Mouse (Mus musculus) left cerebral cortex, adult 11 months (tissue): Measurements from ENCODE around the gene Tgm5.
"Not testable (repeated sequence)": the region's sequence is repeated elsewhere in the genome, so short reads cannot be mapped to it uniquely, and the experiment has no call there.

ENCODE experiments used
- DNase-seq: peaks from one replicate; pipeline ENCODE4 v3.0.0; 2022; ENCODE audit warnings: low spot score

Gene Tgm5

DNA sequence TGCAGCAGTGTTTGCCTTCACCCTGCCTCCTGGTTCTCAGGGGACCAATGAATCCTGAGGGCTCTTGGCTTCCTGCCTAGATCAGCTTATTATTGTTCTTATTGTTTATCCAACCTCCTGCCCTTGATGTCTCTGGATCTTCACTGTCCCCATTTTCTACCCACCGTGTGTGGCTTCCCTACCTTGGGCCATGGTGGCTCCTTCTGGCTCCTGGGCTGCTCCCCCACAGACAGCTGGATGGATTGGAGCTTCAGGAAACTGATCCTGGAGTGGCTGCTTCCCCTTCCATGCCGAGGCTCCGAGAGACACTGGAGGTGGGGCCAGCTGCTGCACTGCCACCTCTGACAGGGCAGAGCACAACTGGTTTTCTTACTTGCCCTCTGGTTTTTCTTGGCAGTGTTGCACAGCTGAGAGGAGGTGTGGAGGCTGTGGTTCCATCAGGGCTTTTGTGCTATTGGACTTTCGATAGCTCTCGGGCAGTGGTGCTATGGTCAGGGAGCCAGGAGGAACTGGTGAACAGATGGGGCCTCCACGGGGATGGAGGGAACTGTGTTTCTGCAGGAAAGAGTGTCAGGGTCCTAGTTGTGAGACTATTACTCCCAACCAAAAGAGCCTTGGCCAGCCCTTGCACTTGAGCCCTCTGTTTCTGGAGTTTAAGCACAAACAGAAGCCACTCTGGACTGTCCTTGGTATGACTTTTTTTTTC lies at the start of gene Tgm5:
Gene Tgm5 (minus strand): TSS at position 362 of the 706 bp plus-strand sequence.
- DNase-seq: no peak

GRCm38 (mm10) chr2:121132822-121133221 lies 47.2 kb upstream of the Tgm5 start:
- DNase-seq: no peak

- no peak for DNase-seq
Observed at GRCm38 (mm10) chr2:121128865-121129620, 43.4 kb upstream of the Tgm5 start.

- no peak for DNase-seq
Observed at GRCm38 (mm10) chr2:121127536-121127935, 41.9 kb upstream of the Tgm5 start.

DNA sequence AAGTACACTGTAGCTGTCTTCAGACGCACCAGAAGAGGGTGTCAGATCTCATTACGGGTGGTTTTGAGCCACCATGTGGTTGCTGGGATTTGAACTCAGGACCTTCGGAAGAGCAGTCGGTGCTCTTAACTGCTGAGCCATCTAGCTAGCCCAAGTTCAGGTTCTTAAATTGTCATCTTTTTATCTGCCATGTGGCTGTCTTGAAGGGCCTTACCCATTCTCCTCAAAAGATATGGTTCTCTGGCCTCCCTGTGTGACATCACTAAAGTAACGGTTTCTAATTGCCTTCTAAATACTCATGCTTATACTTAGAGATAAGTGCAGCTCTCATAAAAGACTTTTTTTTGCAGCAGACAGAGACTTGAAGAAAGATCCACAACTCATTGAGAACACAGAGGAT lies 40.7 kb upstream of the Tgm5 start:
- DNase-seq: not testable (repeated sequence)

- no peak for DNase-seq
Observed at GRCm38 (mm10) chr2:121119260-121119659, 33.6 kb upstream of the Tgm5 start.

DNA sequence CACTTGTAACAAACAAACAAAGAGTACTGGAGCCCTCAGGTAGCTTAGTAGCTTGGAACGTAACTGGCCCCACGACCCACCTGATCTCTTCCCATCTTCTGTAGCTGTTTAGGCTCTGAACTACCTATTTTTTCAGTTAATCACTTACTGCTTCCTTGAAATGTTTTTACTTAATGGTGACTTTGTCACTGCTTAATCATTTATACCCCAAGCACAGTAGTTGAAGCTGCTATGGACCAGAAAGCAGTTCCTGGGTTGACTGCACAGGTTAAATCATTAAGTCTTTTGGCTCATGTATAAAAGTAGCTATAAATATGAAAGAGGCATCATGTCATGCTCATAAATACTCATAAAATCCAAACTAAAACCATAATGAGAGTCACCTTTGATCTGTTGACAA lies 29.8 kb upstream of the Tgm5 start:
- DNase-seq: no peak

DNA sequence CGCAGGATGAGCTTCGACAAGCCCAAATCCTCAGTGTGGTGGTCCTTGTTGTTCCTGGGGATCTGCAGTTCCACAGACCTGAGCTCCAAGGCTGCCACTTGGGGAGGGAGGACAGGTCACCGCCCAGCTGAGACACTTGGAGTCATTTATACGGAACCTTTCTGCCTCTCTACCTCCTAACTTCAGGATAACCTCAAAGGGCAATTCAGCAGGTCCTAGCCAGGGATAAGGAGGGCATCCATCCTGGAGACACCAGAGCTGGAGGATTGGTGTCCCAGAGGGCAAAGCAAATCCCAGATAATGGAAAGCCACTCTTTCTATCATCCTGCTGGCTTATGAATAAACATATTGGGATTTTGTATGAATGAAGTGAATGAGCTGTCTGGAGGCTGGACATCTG lies 24.1 kb upstream of the Tgm5 start, which contains the start of gene Tgm7:
Gene Tgm7 (minus strand): TSS at position 101 of the 400 bp plus-strand sequence.
- no peak for DNase-seq

DNA sequence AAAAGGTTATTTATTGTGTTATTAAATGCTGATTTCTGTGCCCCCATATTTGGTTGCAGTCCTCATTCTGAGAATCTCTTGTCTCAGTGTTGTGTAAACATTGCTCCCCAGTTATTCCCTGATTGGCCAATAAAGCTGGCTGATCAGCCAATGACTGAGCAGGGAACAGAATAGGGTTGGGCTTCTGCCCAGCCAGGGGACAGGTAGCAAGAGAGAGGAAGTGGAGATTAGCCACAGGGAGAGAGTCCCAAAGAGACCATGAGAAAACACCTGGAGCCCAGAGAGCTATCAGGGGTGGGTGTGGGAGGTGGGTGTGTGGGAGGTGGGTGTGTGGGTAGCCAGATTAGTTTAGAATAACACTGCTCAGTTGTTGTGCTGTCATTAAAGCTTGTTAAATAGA lies 20.3 kb upstream of the Tgm5 start:
- no peak for DNase-seq

GRCm38 (mm10) chr2:121102051-121102450 lies 16.4 kb upstream of the Tgm5 start:
- peak; percentile 46 for DNase-seq

DNA sequence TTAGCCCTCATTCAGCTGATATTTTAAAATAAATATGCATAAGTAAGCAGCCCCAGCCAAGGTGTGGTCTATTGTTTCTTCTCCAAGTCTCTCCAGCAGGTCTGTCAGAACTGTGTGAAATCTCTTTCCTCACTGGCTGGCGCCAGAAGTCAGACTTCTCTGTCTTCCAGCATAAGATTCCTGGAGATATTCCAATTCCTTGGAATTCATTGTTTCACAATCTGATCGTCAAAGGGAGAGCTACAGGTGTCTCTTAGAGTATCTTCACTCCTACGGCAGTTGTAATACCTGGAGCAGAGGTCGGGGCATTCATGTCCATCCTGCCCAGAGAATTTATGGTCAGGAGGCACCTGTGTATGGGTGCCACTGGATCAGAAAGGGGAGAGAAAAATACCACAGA lies 4.1 kb upstream of the Tgm5 start:
- no peak for DNase-seq

DNA sequence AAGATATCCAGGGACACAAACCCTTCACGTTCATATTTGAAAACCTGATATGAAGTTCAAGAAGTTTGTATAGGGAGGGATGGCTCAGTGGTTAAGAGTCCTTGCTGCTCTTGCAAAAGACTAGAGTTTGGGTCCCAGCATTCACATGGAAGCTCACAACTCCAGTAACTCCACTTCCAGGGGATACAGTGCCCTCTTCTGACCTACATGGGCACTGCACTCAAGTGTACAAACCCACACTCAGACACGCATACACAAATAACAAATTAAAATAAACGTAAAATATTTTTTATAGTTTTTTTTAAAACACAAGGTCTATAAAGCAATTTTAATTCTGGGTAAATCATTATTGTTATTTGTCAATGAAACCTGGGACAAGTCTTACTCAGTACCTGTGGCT lies 2.9 kb upstream of the Tgm5 start:
- DNase-seq: no peak

DNA sequence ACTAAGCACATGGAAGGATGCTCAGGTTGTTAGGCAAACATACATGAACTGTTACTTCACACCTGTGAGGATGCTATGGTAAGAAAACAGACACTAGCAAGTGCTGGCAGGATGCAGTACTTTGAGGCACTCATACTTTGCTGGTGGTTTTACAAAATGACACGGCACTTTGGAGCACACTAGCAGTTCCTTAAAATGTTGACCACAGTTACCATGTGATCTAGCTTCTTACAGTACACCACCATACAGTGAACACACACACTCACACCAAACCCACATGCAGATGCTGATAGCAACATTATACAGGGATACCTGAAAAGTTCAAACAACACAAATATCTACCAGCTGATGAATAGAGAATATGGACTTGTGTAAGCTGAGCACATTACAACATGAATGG lies 3.0 kb downstream of the Tgm5 start:
- no peak for DNase-seq

DNA sequence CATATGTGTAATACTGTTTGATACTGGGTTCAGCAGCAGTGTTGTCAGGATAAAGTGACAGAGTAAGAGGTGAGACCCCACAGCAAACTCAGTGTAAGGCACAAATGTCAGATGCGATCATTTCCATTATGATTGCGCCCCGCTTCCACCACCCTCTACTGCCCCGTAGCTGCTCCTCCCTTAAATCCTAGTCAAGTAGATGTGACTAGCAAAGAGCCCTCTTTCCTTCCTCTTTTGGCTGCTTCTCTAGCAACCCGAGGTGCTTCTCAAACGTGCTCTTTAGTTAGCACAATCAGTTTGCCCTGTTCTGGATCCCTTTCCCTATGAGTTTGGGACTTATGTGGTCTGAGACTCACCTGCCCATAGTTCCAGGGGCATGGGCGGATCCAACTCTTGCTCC lies 10.9 kb downstream of the Tgm5 start:
- no peak for DNase-seq

- no peak for DNase-seq
Observed at GRCm38 (mm10) chr2:121071871-121072270, 13.8 kb downstream of the Tgm5 start.

- DNase-seq: no peak
Observed at GRCm38 (mm10) chr2:121069506-121069905, 16.1 kb downstream of the Tgm5 start.

DNA sequence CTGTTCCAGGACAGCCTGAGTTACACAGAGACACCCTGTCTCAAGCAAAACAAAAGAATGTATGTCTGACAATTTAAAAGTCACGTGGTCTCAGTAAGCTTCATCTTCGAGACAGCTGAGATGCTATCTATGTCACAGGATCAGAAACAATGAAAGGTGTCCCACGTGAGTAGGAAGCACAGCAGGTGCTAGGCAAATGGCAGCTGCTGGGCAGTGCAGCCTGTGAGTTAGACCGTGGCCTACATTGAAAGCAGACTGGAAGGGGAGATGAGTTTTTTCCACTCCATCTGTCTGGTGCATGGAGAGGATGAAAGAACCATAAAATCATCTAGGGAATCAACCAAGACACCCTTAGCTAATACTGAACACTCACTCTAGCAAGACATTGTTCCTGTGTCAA lies 18.5 kb downstream of the Tgm5 start:
- DNase-seq: no peak

GRCm38 (mm10) chr2:121061315-121061714 lies 24.3 kb downstream of the Tgm5 start:
- DNase-seq: no peak

DNA sequence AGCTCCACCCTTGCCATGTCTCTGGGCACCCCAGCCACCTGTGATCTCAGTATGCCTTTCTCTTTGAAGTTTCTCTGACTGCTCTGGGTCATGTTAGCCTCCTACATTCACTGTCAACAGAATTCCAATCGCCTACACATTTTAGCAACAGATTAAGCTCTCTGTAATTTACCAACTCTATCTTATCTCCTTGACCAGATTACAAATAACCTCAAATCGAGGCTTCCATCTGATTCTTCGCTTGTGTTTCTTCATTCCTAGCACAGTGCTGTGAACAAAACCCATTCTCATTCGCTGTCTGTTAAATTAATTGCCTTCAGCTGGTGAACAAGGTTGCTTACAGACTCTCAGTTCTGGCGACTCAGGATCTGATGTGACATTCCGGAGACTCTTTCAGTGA lies 27.6 kb downstream of the Tgm5 start:
- DNase-seq: no peak

DNA sequence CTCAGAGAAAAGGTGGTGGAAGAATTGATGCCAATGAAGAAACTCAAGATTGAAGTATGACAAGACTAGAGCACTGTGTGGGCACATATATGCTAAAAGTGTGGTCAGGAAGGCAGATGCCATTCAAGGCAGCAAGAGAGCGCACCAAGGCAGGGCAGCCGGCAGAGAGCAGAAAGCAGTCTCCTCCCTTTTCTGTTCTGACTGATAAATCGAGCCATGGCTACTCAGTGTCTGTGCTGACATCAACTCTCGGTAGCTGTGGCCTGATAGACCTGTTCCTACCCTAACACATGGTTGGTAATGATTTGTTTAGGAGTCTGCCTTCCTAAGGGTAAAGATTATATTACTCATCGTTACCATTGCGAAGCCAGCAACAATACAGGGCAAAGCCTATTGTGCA lies 29.7 kb downstream of the Tgm5 start:
- DNase-seq: no peak

- no peak for DNase-seq
Observed at GRCm38 (mm10) chr2:121054060-121054459, 31.6 kb downstream of the Tgm5 start.

DNA sequence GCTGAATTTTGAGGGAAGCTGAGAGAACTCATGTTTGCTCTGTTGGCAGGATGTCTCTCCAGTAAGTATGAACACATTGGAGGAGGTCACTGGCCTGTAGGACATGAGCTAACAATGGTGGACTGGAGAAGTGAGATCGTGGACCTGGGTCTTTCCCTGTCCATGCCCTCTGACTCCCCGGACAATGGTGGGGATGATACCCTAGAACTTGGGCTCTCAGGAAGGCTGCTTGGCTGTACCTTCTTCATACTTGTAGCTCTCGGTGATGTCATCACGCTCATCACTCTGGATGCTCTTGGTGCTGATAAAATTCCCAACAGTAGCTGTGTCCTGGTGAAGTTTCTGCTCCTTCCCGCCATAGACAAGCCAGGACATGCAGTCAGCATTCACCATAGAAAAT lies 33.5 kb downstream of the Tgm5 start:
- DNase-seq: no peak

DNA sequence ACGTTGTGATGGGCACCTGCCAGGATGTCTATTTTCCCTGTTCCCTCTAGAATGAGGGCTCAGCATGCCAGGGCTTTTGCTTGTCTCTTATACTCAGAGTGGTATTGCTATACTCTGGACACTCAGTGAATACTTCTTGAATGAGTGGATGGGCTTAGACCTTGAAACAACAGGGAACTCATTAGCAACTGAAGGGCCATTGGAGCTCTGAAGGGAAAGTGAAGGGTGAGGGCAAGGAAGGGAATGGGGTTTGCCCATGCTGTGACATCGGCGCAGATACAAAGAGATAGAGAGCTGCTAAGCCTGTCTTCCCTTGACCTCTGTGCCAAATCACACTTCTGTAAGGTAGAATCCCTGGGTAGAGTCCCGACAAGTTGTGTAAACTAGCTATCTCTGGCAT lies 40.0 kb downstream of the Tgm5 start:
- DNase-seq: no peak

DNA sequence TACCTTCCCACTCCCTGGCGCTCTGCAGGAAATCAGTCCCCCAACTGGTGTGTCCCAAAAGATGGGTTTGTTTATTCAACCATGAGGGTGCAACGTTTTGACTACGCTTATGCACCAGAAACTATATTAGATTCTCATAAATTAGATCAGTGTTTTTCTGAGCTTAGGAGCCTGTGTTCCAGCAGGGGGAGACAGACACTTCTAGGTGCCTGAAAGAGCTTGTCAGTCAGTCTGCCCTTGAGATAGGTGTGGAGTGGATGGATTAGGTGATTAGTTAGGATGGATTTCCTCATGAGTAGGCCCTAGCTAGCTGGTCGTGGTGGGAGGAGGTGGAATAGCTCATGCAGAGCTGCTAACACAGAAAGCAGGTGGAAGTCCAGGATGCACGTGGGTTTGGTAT lies 44.5 kb downstream of the Tgm5 start:
- peak; percentile 4 for DNase-seq
